Mouse (Mus musculus) neural tube, embryonic 15.5 days (tissue): ENCODE measurements around the gene Hic2. TPM values are rescaled to one million over a fixed set of nuclear protein-coding genes. Genes with fewer than 3 reads are reported as not detected.

Experiments used
- ATAC-seq: fragments of 200-750 bp; cut with Nextera tagmentation; 2 replicates; pipeline ENCODE4 v1.8.0; 2017; ENCODE audit warnings: mild to moderate bottlenecking, moderate TSS enrichment, moderate library complexity; ENCODE audit not compliant: low FRiP score
- H3K27ac ChIP-seq: fragments of 300-500 bp; sonication (generic); replicated peaks from 2 replicates; pipeline ENCODE4 v1.5.1; 2015; ENCODE audit warnings: mild to moderate bottlenecking, inconsistent platforms
- H3K27me3 ChIP-seq: fragments of 300-500 bp; sonication (generic); replicated peaks from 2 replicates; pipeline ENCODE4 v1.6.1; 2015; ENCODE audit warnings: inconsistent platforms
- H3K36me3 ChIP-seq: fragments of 300-500 bp; sonication (generic); 2 replicates; pipeline ENCODE4 v1.6.1; 2015; ENCODE audit warnings: inconsistent platforms
- H3K4me1 ChIP-seq: fragments of 300-500 bp; sonication (generic); 2 replicates; pipeline ENCODE4 v1.6.1; 2015; ENCODE audit warnings: inconsistent platforms
- H3K4me2 ChIP-seq: fragments of 300-500 bp; sonication (generic); 2 replicates; pipeline ENCODE4 v1.6.1; 2015; ENCODE audit warnings: inconsistent platforms, mild to moderate bottlenecking, moderate library complexity
- H3K4me3 ChIP-seq: fragments of 300-500 bp; sonication (generic); replicated peaks from 2 replicates; pipeline ENCODE4 v1.5.1; 2015; ENCODE audit warnings: mild to moderate bottlenecking, inconsistent platforms
- H3K9ac ChIP-seq: fragments of 300-500 bp; sonication (generic); replicated peaks from 2 replicates; pipeline ENCODE4 v1.6.1; 2015; ENCODE audit warnings: mild to moderate bottlenecking, inconsistent platforms
- H3K9me3 ChIP-seq: fragments of 300-500 bp; sonication (generic); replicated peaks from 2 replicates; pipeline ENCODE4 v1.6.1; 2016; ENCODE audit warnings: inconsistent platforms
- WGBS: fragments of 180-500 bp; shearing (Covaris S2); methylation state at CpG from one replicate; pipeline ENCODE4 v1.1.7; 2015; ENCODE audit warnings: mixed read lengths; 5-methylcytosine and 5-hydroxymethylcytosine counted together
- polyA plus RNA-seq: library from polyadenylated mRNA; unstranded; fragments of >200 nt; fragmentation: Nextera tagmentation; extraction: Ambion mirVana; gene quantifications from 2 replicates; pipeline ENCODE4 v1.2.1, GENCODE M21; 2015

Hic2 gene
- polyA plus RNA-seq, 1 experiment from 2014 or later: 6.7 TPM

GRCm38 (mm10) chr16:17280471-17280870, 47.1 kb downstream of the Hic2 start:
- no peak overlapping the region for H3K9ac ChIP-seq
- H3K36me3 ChIP-seq: peaks cover 69% of the 10 kb centered on the region
- no peak overlapping the region for H3K27ac ChIP-seq
- ATAC-seq: no peak
- 93% methylated on average over 11 of the region's 11 CpGs for WGBS
- peaks cover 25% of the 10 kb centered on the region for H3K27me3 ChIP-seq
- H3K4me1 ChIP-seq: peaks cover 27% of the 10 kb centered on the region
- no peak overlapping the region for H3K4me3 ChIP-seq
- H3K9me3 ChIP-seq: no peaks in the 10 kb centered on the region
- no peak overlapping the region for H3K4me2 ChIP-seq

GRCm38 (mm10) chr16:17283151-17283550, 49.8 kb downstream of the Hic2 start:
- no peak for ATAC-seq
- Histone ChIP-seq H3K4me3 (no peak overlapping the region), H3K9ac (no peak overlapping the region), H3K27me3 (peaks cover 19% of the 10 kb centered on the region), H3K36me3 (peaks cover 93% of the 10 kb centered on the region), H3K4me2 (no peak overlapping the region), H3K27ac (no peak overlapping the region), H3K4me1 (peaks cover 8% of the 10 kb centered on the region), H3K9me3 (no peaks in the 10 kb centered on the region)
- WGBS: 88% methylated on average over 6 of the region's 6 CpGs

- Histone ChIP-seq H3K36me3 (peaks cover 86% of the 10 kb centered on the region), H3K4me1 (no peaks in the 10 kb centered on the region), H3K27ac (no peak overlapping the region), H3K4me3 (no peak overlapping the region), H3K27me3 (no peaks in the 10 kb centered on the region), H3K9ac (no peak overlapping the region), H3K4me2 (no peak overlapping the region), H3K9me3 (no peaks in the 10 kb centered on the region)
- ATAC-seq: no peak
- 99% methylated on average over 2 of the region's 2 CpGs for WGBS
Observed at GRCm38 (mm10) chr16:17287103-17287502, 53.7 kb downstream of the Hic2 start.

- no peak for ATAC-seq
- Histone ChIP-seq H3K9me3 (no peaks in the 10 kb centered on the region), H3K4me2 (no peak overlapping the region), H3K36me3 (peaks cover 77% of the 10 kb centered on the region), H3K27ac (no peak overlapping the region), H3K9ac (no peak overlapping the region), H3K27me3 (no peaks in the 10 kb centered on the region), H3K4me3 (no peak overlapping the region), H3K4me1 (no peaks in the 10 kb centered on the region)
- WGBS: 92% methylated on average over 2 of the region's 2 CpGs
Observed at GRCm38 (mm10) chr16:17291016-17291415, 57.6 kb downstream of the Hic2 start.

- no peaks in the 10 kb centered on the region for H3K9me3 ChIP-seq
- no peak for ATAC-seq
- H3K4me2 ChIP-seq: no peak overlapping the region
- H3K4me1 ChIP-seq: no peaks in the 10 kb centered on the region
- no peaks in the 10 kb centered on the region for H3K27me3 ChIP-seq
- H3K4me3 ChIP-seq: no peak overlapping the region
- H3K36me3 ChIP-seq: peaks cover 78% of the 10 kb centered on the region
- H3K9ac ChIP-seq: no peak overlapping the region
- WGBS: 5% methylated on average over 2 of the region's 2 CpGs
- no peak overlapping the region for H3K27ac ChIP-seq
Observed at GRCm38 (mm10) chr16:17292751-17293150, 59.4 kb downstream of the Hic2 start.

- ATAC-seq: no peak
- Histone ChIP-seq H3K36me3 (peaks cover 92% of the 10 kb centered on the region), H3K27ac (no peak overlapping the region), H3K4me3 (no peak overlapping the region), H3K27me3 (no peaks in the 10 kb centered on the region), H3K9ac (no peak overlapping the region), H3K9me3 (no peaks in the 10 kb centered on the region), H3K4me1 (no peaks in the 10 kb centered on the region), H3K4me2 (no peak overlapping the region)
- WGBS: 93% methylated on average over 3 of the region's 3 CpGs
Observed at GRCm38 (mm10) chr16:17300818-17301217, 67.4 kb downstream of the Hic2 start.

GRCm38 (mm10) chr16:17303521-17304245, 70.3 kb downstream of the Hic2 start:
- Histone ChIP-seq H3K4me1 (no peaks in the 10 kb centered on the region), H3K9me3 (no peaks in the 10 kb centered on the region), H3K27ac (no peak overlapping the region), H3K4me2 (no peak overlapping the region), H3K27me3 (no peaks in the 10 kb centered on the region), H3K36me3 (peaks cover 89% of the 10 kb centered on the region), H3K9ac (no peak overlapping the region), H3K4me3 (no peak overlapping the region)
- WGBS: 80% methylated on average over 5 of the region's 5 CpGs
- no peak for ATAC-seq

- no peak overlapping the region for H3K4me3 ChIP-seq
- no peak overlapping the region for H3K27ac ChIP-seq
- H3K4me2 ChIP-seq: no peak overlapping the region
- H3K4me1 ChIP-seq: no peaks in the 10 kb centered on the region
- WGBS: 92% methylated on average over 5 of the region's 5 CpGs
- peaks cover 88% of the 10 kb centered on the region for H3K36me3 ChIP-seq
- no peaks in the 10 kb centered on the region for H3K27me3 ChIP-seq
- H3K9ac ChIP-seq: no peak overlapping the region
- no peak for ATAC-seq
- H3K9me3 ChIP-seq: no peaks in the 10 kb centered on the region
Observed at GRCm38 (mm10) chr16:17307461-17307860, 74.1 kb downstream of the Hic2 start.

GRCm38 (mm10) chr16:17309036-17309435, 75.7 kb downstream of the Hic2 start:
- Histone ChIP-seq H3K27me3 (no peaks in the 10 kb centered on the region), H3K4me2 (no peak overlapping the region)
- WGBS: 94% methylated on average over 10 of the region's 10 CpGs

GRCm38 (mm10) chr16:17312531-17312930, 79.2 kb downstream of the Hic2 start:
- H3K9ac ChIP-seq: no peak overlapping the region
- H3K27ac ChIP-seq: no peak overlapping the region
- no peak overlapping the region for H3K4me3 ChIP-seq
- H3K4me2 ChIP-seq: no peak overlapping the region
- H3K27me3 ChIP-seq: no peaks in the 10 kb centered on the region
- WGBS: 93% methylated on average over 5 of the region's 5 CpGs
- peaks cover 96% of the 10 kb centered on the region for H3K36me3 ChIP-seq
- no peak for ATAC-seq
- H3K4me1 ChIP-seq: no peaks in the 10 kb centered on the region
- no peaks in the 10 kb centered on the region for H3K9me3 ChIP-seq

More at GRCm38 (mm10) chr16:17309036-17309435, 75.7 kb downstream of the Hic2 start:
- Histone ChIP-seq H3K4me3 (no peak overlapping the region), H3K9me3 (no peaks in the 10 kb centered on the region), H3K9ac (no peak overlapping the region), H3K27ac (no peak overlapping the region), H3K4me1 (no peaks in the 10 kb centered on the region), H3K36me3 (peaks cover 90% of the 10 kb centered on the region)
- no peak for ATAC-seq
